Mouse (Mus musculus): Measurements from ENCODE around the gene Mylk.

DNA sequence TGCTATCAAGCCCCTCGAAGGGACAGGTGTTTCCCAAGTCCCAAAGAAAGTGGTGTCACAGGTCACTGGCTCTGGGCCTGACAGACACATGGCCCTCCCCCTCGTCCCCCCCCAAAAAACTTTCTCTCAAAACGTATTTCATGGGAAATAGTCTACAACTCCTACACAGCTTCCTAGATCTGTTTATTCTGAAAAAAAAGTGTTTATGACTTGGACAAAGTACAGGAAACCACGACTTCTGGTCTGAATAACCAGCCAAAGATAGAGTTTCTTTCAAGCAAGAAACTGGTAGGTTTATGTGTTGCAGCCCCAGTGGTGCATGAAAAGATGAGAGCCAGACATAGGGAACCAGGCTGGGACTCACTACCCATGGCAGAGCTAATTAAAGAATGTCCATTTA, 218.0 kb downstream of the Mylk start:
- TF ChIP-seq CTCF (IDR thresholded peaks at IDR 0.05; ENCODE audit: insufficient read depth, low read depth, low read length), result no peak
- TF ChIP-seq POLR2A (IDR thresholded peaks at IDR 0.05; ENCODE audit: insufficient read depth, low read depth, low read length), result no peak
